Mouse (Mus musculus) skeletal muscle tissue, postnatal 0 days (tissue): ENCODE measurements around the gene Cd59a. TPM values are rescaled to one million over a fixed set of nuclear protein-coding genes. Genes with fewer than 3 reads are reported as not detected.

Experiments
- polyA plus RNA-seq: library from polyadenylated mRNA; unstranded; fragments of >200 nt; fragmentation: Nextera tagmentation; extraction: Ambion mirVana; gene quantifications from 2 replicates; pipeline ENCODE4 v1.2.1, GENCODE M21; 2015

Gene Cd59a
- polyA plus RNA-seq = 34.3 and 37.7 TPM in 2 replicates

GRCm38 (mm10) chr2:104095741-104096213 lies at the start of gene Cd59a:
TSS of gene Cd59a (plus strand) at chr2:104095801.

GRCm38 (mm10) chr2:104065526-104065925 lies 30.1 kb upstream of the Cd59a start, which contains the start of gene Gm10912:
TSS of gene Gm10912 (plus strand) at chr2:104065826.

GRCm38 (mm10) chr2:104068450-104068849 lies 27.2 kb upstream of the Cd59a start, which contains the start of gene Gm10799:
TSS of gene Gm10799 (minus strand) at chr2:104068550.

GRCm38 (mm10) chr2:104069704-104070185 lies 25.9 kb upstream of the Cd59a start, which contains the start of gene Cd59b:
TSS of gene Cd59b (plus strand) at chr2:104069849.

GRCm38 (mm10) chr2:104122505-104123378 lies 27.1 kb downstream of the Cd59a start, which contains the start of gene A930018P22Rik:
TSS of gene A930018P22Rik (plus strand) at chr2:104122769.

Other genes starting within 250 kb of the Cd59a start
- 22.2 and 24.1 TPM in 2 replicates for gene Lmo2, start 137.8 kb upstream of the Cd59a start, polyA plus RNA-seq
- gene Fbxo3, start 68.1 kb upstream of the Cd59a start, polyA plus RNA-seq = 38.4 and 43.1 TPM in 2 replicates
- gene 4931422A03Rik, start 67.4 kb upstream of the Cd59a start, polyA plus RNA-seq = 1.0 and 1.1 TPM in 2 replicates
- not detected in 2 replicates for gene Gm10912, start 30.0 kb upstream of the Cd59a start, polyA plus RNA-seq
- gene Gm10799, start 27.3 kb upstream of the Cd59a start, polyA plus RNA-seq = not detected in 2 replicates
- gene Cd59b, start 26.0 kb upstream of the Cd59a start, polyA plus RNA-seq = 5.7 and 9.6 TPM in 2 replicates
- 1.8 and 2.0 TPM in 2 replicates for gene A930018P22Rik, start 27.0 kb downstream of the Cd59a start, polyA plus RNA-seq